Mouse (Mus musculus) cerebellum, adult 2 months (tissue): ENCODE results near the gene Rbms1.

Experiments used
- CTCF ChIP-seq: fragments of 200-500 bp; IDR thresholded peaks from 2 replicates; pipeline ENCODE4 v1.5.1; 2011; ENCODE audit warnings: low read depth, mild to moderate bottlenecking, control low read depth, low read length, moderate library complexity, borderline replicate concordance; ENCODE audit not compliant: insufficient read depth
- POLR2A ChIP-seq: fragments of 200-500 bp; IDR thresholded peaks from 2 replicates; pipeline ENCODE4 v1.6.1; 2011; ENCODE audit warnings: low read length, control low read depth, borderline replicate concordance; ENCODE audit not compliant: insufficient read depth

DNA sequence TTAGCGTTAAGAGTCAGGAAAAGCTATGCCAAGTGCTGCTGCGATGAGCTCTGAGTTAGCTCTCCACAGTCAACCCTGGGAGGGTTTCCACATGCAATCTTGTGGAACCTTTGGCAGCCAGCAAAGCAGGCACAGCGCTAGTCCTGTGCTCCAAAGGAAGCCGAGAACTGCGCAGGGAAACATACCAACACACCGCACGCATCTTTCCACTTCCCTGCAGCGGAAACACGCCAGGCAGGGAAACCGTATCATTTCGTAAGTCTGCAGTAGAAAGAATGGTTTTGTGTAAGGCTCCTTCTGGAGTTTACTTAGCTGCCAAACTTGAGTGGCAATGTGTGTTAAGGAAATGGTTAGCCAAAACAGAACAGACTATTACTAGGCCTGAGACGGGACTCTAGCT, 150.0 kb downstream of the Rbms1 start:
- no peak for TF ChIP-seq CTCF
- no peak for TF ChIP-seq POLR2A
